In genomic region chr9:66834318-66835096, GRCm38 (mm10) we compare ENCODE assay signal across 8 mouse cellular contexts. TPM values are rescaled to one million over a fixed set of nuclear protein-coding genes. Genes with fewer than 3 reads are reported as not detected.
DNase-seq lines count a peak whose midpoint lies in the region; ATAC-seq and TF ChIP-seq lines count a peak whose summit lies in the region.

Gene Aph1c, minus strand, starts transcription at chr9:66834726.

- WGBS in forebrain, embryonic 13.5 days, result under 1% methylated on average over 58 of the region's 58 CpGs
- WGBS in large intestine, adult 2 months, result 1% methylated on average over 58 of the region's 58 CpGs
- WGBS in liver, postnatal 0 days (ENCODE audit: insufficient replicate concordance), result under 1% methylated on average over 57 of the region's 58 CpGs
- WGBS in neural tube, embryonic 14.5 days, result under 1% methylated on average over 56 of the region's 58 CpGs

- H3K27me3 ChIP-seq in ES-Bruce4 (ENCODE audit: control insufficient read depth, insufficient read depth, low read length, poor library complexity, severe bottlenecking), result peaks cover 2% of the 10 kb centered on the region; the same call in 1 of the 2 replicates
- peaks cover 14% of the 10 kb centered on the region for H3K27me3 ChIP-seq in forebrain, embryonic 13.5 days
- no peaks in the 10 kb centered on the region for H3K27me3 ChIP-seq in liver, postnatal 0 days (ENCODE audit: insufficient read depth, low read length)
- no peaks in the 10 kb centered on the region for H3K27me3 ChIP-seq in neural tube, embryonic 14.5 days (ENCODE audit: control insufficient read depth, insufficient read depth, low read length)

- TF ChIP-seq CTCF in ES-Bruce4 (IDR thresholded peaks at IDR 0.05; ENCODE audit: low read depth, low read length), result no peak
- no peak for TF ChIP-seq CTCF in liver, postnatal 0 days (IDR thresholded peaks at IDR 0.05; ENCODE audit: low read depth)

- peak within 1 kb of the TSS; percentile 43 for H3K9ac ChIP-seq in ES-Bruce4 (ENCODE audit: low read depth, poor library complexity, severe bottlenecking)
- H3K9ac ChIP-seq in forebrain, embryonic 13.5 days, result peak within 1 kb of the TSS; percentile 60
- peak within 1 kb of the TSS; percentile 67 for H3K9ac ChIP-seq in liver, postnatal 0 days (replicated peaks)
- H3K9ac ChIP-seq in neural tube, embryonic 14.5 days (replicated peaks; ENCODE audit: low read depth, low read length), result peak within 1 kb of the TSS; percentile 51

- H3K9me3 ChIP-seq in ES-Bruce4 (replicated peaks; ENCODE audit: control insufficient read depth, insufficient read depth, low read length, poor library complexity, severe bottlenecking), result no peaks in the 10 kb centered on the region
- no peaks in the 10 kb centered on the region for H3K9me3 ChIP-seq in forebrain, embryonic 13.5 days (replicated peaks)
- no peaks in the 10 kb centered on the region for H3K9me3 ChIP-seq in liver, postnatal 0 days (ENCODE audit: low read length)
- no peaks in the 10 kb centered on the region for H3K9me3 ChIP-seq in neural tube, embryonic 14.5 days (ENCODE audit: control insufficient read depth, low read length)

- H3K36me3 ChIP-seq in ES-Bruce4 (ENCODE audit: control insufficient read depth, insufficient read depth, low read length, poor library complexity, severe bottlenecking), result no peaks in the 10 kb centered on the region
- no peaks in the 10 kb centered on the region for H3K36me3 ChIP-seq in forebrain, embryonic 13.5 days (ENCODE audit: poor library complexity, severe bottlenecking)
- no peaks in the 10 kb centered on the region for H3K36me3 ChIP-seq in liver, postnatal 0 days (replicated peaks; ENCODE audit: insufficient read depth, low read length)
- H3K36me3 ChIP-seq in neural tube, embryonic 14.5 days (ENCODE audit: control insufficient read depth, insufficient read depth, low read length), result no peaks in the 10 kb centered on the region

- no peak within 1 kb of the TSS for H3K27ac ChIP-seq in ES-Bruce4 (ENCODE audit: insufficient read depth, low read length)
- no peak within 1 kb of the TSS for H3K27ac ChIP-seq in forebrain, embryonic 13.5 days
- H3K27ac ChIP-seq in liver, postnatal 0 days (ENCODE audit: low read depth), result peak within 1 kb of the TSS; percentile 53
- no peak within 1 kb of the TSS for H3K27ac ChIP-seq in neural tube, embryonic 14.5 days (ENCODE audit: low read depth, low read length)

- H3K4me2 ChIP-seq in forebrain, embryonic 13.5 days, result peak within 1 kb of the TSS; percentile 87
- H3K4me2 ChIP-seq in liver, postnatal 0 days (ENCODE audit: low read depth, low read length), result peak within 1 kb of the TSS; percentile 98
- H3K4me2 ChIP-seq in neural tube, embryonic 14.5 days (ENCODE audit: low read depth, low read length), result peak within 1 kb of the TSS; percentile 89

- no peak for TF ChIP-seq EP300 in ES-Bruce4 (IDR thresholded peaks at IDR 0.05; ENCODE audit: insufficient read depth, low read depth, low read length)
- no peak for TF ChIP-seq EP300 in liver, postnatal 0 days (IDR thresholded peaks at IDR 0.05; ENCODE audit: low read depth)

- H3K4me3 ChIP-seq in ES-Bruce4 (ENCODE audit: low read depth, low read length), result peak within 1 kb of the TSS; percentile 97
- peak within 1 kb of the TSS; percentile 56 for H3K4me3 ChIP-seq in forebrain, embryonic 13.5 days
- H3K4me3 ChIP-seq in liver, postnatal 0 days (ENCODE audit: low read depth, low read length), result peak within 1 kb of the TSS; percentile 59
- peak within 1 kb of the TSS; percentile 51 for H3K4me3 ChIP-seq in neural tube, embryonic 14.5 days (ENCODE audit: low read depth, low read length)

- intact Hi-C loops in heart, postnatal 10 days (cut with DNase I), result loop anchor here (2.0 to 5.0 kb wide), 3 partner anchors 83 to 127 kb away; partner anchors contain the start of gene Rab8b

- peak; percentile 98 for DNase-seq in heart, postnatal 10 days
- DNase-seq in large intestine, adult 2 months (ENCODE audit: low read depth, low spot score), result peak; percentile 97
- peak; percentile 99 for DNase-seq in liver, postnatal 0 days
- peak; percentile 99 for DNase-seq in testis, postnatal 10 days (ENCODE audit: low spot score)

- TF ChIP-seq POLR2A in ES-Bruce4 (IDR thresholded peaks at IDR 0.05; ENCODE audit: insufficient read depth, low read length), result peak; percentile 32

- no peaks in the 10 kb centered on the region for H3K4me1 ChIP-seq in ES-Bruce4 (ENCODE audit: control insufficient read depth, insufficient read depth, low read length)
- peaks cover 7% of the 10 kb centered on the region for H3K4me1 ChIP-seq in forebrain, embryonic 13.5 days
- peaks cover 20% of the 10 kb centered on the region for H3K4me1 ChIP-seq in liver, postnatal 0 days (ENCODE audit: insufficient read depth)
- H3K4me1 ChIP-seq in neural tube, embryonic 14.5 days (ENCODE audit: control insufficient read depth, insufficient read depth, low read length), result peaks cover 6% of the 10 kb centered on the region

- peak; percentile 96 for ATAC-seq in cerebellum, adult (ENCODE audit: insufficient number of reproducible peaks, low FRiP score, low TSS enrichment)
- ATAC-seq in forebrain, embryonic 13.5 days, result peak; percentile 100
- ATAC-seq in liver, postnatal 0 days, result peak; percentile 99
- ATAC-seq in neural tube, embryonic 14.5 days (ENCODE audit: low read depth), result peak; percentile 99

RNA-seq across cellular contexts. Expression of gene Aph1c, which starts in this region (rescaled TPM):
- 1.9 and 2.1 TPM in 2 replicates for polyA plus RNA-seq in ES-Bruce4 (2011; ENCODE audit: insufficient read depth, insufficient read length, low read depth, missing spikeins)
- 1.4 and 2.9 TPM in 2 replicates for polyA plus RNA-seq in forebrain, embryonic 13.5 days (2015; fragmentation: Nextera tagmentation; extraction: Ambion mirVana)
- total RNA-seq in heart, postnatal 10 days (2021), result 1 to 10 TPM in 1 of 2 experiments, under 1 TPM in 1; 0.93 to 1.1 TPM
- polyA plus RNA-seq in large intestine, adult 2 months (2012; rRNA removed), result 0.26 and 0.69 TPM in 2 replicates
- 3.3 and 4.1 TPM in 2 replicates for polyA plus RNA-seq in liver, postnatal 0 days (2015; fragmentation: Nextera tagmentation; extraction: Ambion mirVana)
- 2.3 and 4.0 TPM in 2 replicates for polyA plus RNA-seq in neural tube, embryonic 14.5 days (2014; fragmentation: Nextera tagmentation; extraction: Ambion mirVana)

Comparison
In these comparisons a context has a peak if more than half of its experiments do, and no peak if none do; other contexts are left out.
1. Peak in DNase-seq in large intestine, adult 2 months; RNA of the gene not detected or under 1 TPM.